Mouse (Mus musculus) stomach, adult 2 months (tissue): ENCODE measurements around the gene Tmem177. TPM values are rescaled to one million over a fixed set of nuclear protein-coding genes. Genes with fewer than 3 reads are reported as not detected.

Experiments
- polyA plus RNA-seq: library from polyadenylated mRNA; depleted of rRNA; stranded (reverse); fragments of >200 nt; gene quantifications from 2 replicates; pipeline ENCODE4 v1.2.3, GENCODE M21; 2012; rRNA removed

The Tmem177 gene
- polyA plus RNA-seq, result 1.2 and 1.5 TPM in 2 replicates

GRCm38 (mm10) chr1:119912953-119913814 is at the start of gene Tmem177:
Tmem177 (minus strand) TSS chr1:119913208.

Other genes with a start within 250 kb of the Tmem177 start
- gene Ptpn4, start 75.6 kb downstream of the Tmem177 start, polyA plus RNA-seq, result 0.76 and 0.81 TPM in 2 replicates
- gene Cfap221, start 84.0 kb upstream of the Tmem177 start, polyA plus RNA-seq, result 0.02 TPM in 1 of 2 replicates, not detected in the other
- 44.2 and 45.9 TPM in 2 replicates for gene Sctr, start 93.7 kb upstream of the Tmem177 start, polyA plus RNA-seq
- gene Tmem37, start 160.9 kb upstream of the Tmem177 start, polyA plus RNA-seq, result 4.3 and 9.4 TPM in 2 replicates
- 307 and 324 TPM in 2 replicates for gene Dbi, start 207.9 kb upstream of the Tmem177 start, polyA plus RNA-seq
- gene 3110009E18Rik, start 208.0 kb upstream of the Tmem177 start, polyA plus RNA-seq, result 0.23 and 0.54 TPM in 2 replicates